Mouse (Mus musculus) hindbrain, embryonic 16.5 days (tissue): ENCODE measurements around the gene Itsn2. TPM values are rescaled to one million over a fixed set of nuclear protein-coding genes. Genes with fewer than 3 reads are reported as not detected.

ENCODE experiments used
- ATAC-seq: fragments of 200-750 bp; cut with Nextera tagmentation; 2 replicates; pipeline ENCODE4 v1.8.0; 2017; ENCODE audit warnings: moderate TSS enrichment, moderate library complexity
- H3K27ac ChIP-seq: fragments of 300-500 bp; sonication (generic); 2 replicates; pipeline ENCODE4 v1.5.1; 2014; ENCODE audit warnings: low read depth, mild to moderate bottlenecking, control low read depth, low read length, moderate library complexity
- H3K27me3 ChIP-seq: fragments of 300-500 bp; sonication (generic); replicated peaks from 2 replicates; pipeline ENCODE4 v1.6.1; 2014; ENCODE audit warnings: low read length; ENCODE audit not compliant: control insufficient read depth, insufficient read depth
- H3K36me3 ChIP-seq: fragments of 300-500 bp; sonication (generic); 2 replicates; pipeline ENCODE4 v1.6.1; 2014; ENCODE audit warnings: mild to moderate bottlenecking, low read length, moderate library complexity, mixed read lengths; ENCODE audit not compliant: control insufficient read depth, insufficient read depth
- H3K4me1 ChIP-seq: fragments of 300-500 bp; sonication (generic); 2 replicates; pipeline ENCODE4 v1.6.1; 2014; ENCODE audit warnings: low read depth, low read length; ENCODE audit not compliant: control insufficient read depth, insufficient read depth
- H3K4me2 ChIP-seq: fragments of 300-500 bp; sonication (generic); 2 replicates; pipeline ENCODE4 v1.6.1; 2014; ENCODE audit warnings: mild to moderate bottlenecking, low read length, control low read depth, moderate library complexity
- H3K4me3 ChIP-seq: fragments of 300-500 bp; sonication (generic); 2 replicates; pipeline ENCODE4 v1.5.1; 2014; ENCODE audit warnings: mild to moderate bottlenecking, low read length, control low read depth, moderate library complexity
- H3K9ac ChIP-seq: fragments of 300-500 bp; sonication (generic); 2 replicates; pipeline ENCODE4 v1.6.1; 2014; ENCODE audit warnings: low read depth, mild to moderate bottlenecking, control low read depth, low read length, moderate library complexity
- H3K9me3 ChIP-seq: fragments of 300-500 bp; sonication (generic); 2 replicates; pipeline ENCODE4 v1.6.1; 2014; ENCODE audit warnings: mild to moderate bottlenecking, low read length, moderate library complexity; ENCODE audit not compliant: control insufficient read depth
- WGBS: fragments of 180-500 bp; shearing (Covaris S2); extraction: QIAGEN DNeasy Blood & Tissue Kit; methylation state at CpG from one replicate; pipeline ENCODE4 v1.1.7; 2014; 5-methylcytosine and 5-hydroxymethylcytosine counted together
- polyA plus RNA-seq: library from polyadenylated mRNA; unstranded; fragments of >200 nt; fragmentation: Nextera tagmentation; extraction: Ambion mirVana; gene quantifications from 2 replicates; pipeline ENCODE4 v1.2.1, GENCODE M21; 2015

The Itsn2 gene
- polyA plus RNA-seq, 1 experiment from 2014 or later, result 24.4 TPM

DNA sequence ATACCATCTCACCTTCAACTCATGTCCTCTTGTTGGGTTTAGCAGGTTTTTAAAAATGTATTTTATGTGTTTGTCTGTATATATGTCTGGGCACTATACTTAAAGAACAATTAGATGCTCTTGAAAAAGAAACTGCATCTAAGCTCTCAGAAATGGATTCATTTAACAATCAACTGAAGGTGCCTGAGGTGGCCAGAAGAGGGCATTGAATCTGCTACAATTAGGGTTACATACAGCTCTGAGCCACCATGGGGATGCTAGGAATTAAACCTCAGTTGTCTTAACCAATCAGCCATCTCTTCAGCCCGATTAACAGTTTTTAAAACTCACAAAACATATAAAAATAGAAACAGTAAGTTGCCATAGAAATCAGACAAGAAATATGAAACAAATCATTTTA is 46.0 kb downstream of the Itsn2 start:
- Histone ChIP-seq H3K27me3 (no peaks in the 10 kb centered on the region), H3K9me3 (no peaks in the 10 kb centered on the region), H3K4me3 (no peak overlapping the region), H3K4me2 (no peak overlapping the region), H3K27ac (no peak overlapping the region), H3K36me3 (peaks cover 25% of the 10 kb centered on the region), H3K9ac (no peak overlapping the region), H3K4me1 (no peaks in the 10 kb centered on the region)
- ATAC-seq, result no peak
- WGBS, result 82% methylated on average over 1 of the region's 1 CpGs

- no peaks in the 10 kb centered on the region for H3K4me1 ChIP-seq
- ATAC-seq, result no peak
- no peak overlapping the region for H3K27ac ChIP-seq
- WGBS, result 95% methylated on average over 1 of the region's 1 CpGs
- H3K27me3 ChIP-seq, result no peaks in the 10 kb centered on the region
- no peak overlapping the region for H3K4me2 ChIP-seq
- no peak overlapping the region for H3K9ac ChIP-seq
- no peaks in the 10 kb centered on the region for H3K9me3 ChIP-seq
- H3K36me3 ChIP-seq, result peaks cover 17% of the 10 kb centered on the region
- no peak overlapping the region for H3K4me3 ChIP-seq
Measured at GRCm38 (mm10) chr12:4640737-4641136, 48.3 kb downstream of the Itsn2 start.

- Histone ChIP-seq H3K27ac (no peak overlapping the region), H3K4me2 (no peak overlapping the region), H3K4me3 (no peak overlapping the region), H3K36me3 (peaks cover 21% of the 10 kb centered on the region), H3K4me1 (no peaks in the 10 kb centered on the region), H3K9me3 (no peaks in the 10 kb centered on the region), H3K9ac (no peak overlapping the region), H3K27me3 (no peaks in the 10 kb centered on the region)
- no peak for ATAC-seq
- WGBS, result 90% methylated on average over 2 of the region's 2 CpGs
Measured at GRCm38 (mm10) chr12:4656813-4657212, 64.4 kb downstream of the Itsn2 start.

GRCm38 (mm10) chr12:4664929-4665674 is 72.7 kb downstream of the Itsn2 start:
- H3K4me3 ChIP-seq, result no peak overlapping the region
- H3K27ac ChIP-seq, result no peak overlapping the region
- WGBS, result 80% methylated on average over 7 of the region's 7 CpGs
- peaks cover 14% of the 10 kb centered on the region for H3K36me3 ChIP-seq
- no peaks in the 10 kb centered on the region for H3K27me3 ChIP-seq
- no peak overlapping the region for H3K9ac ChIP-seq
- no peak overlapping the region for H3K4me2 ChIP-seq
- H3K4me1 ChIP-seq, result no peaks in the 10 kb centered on the region
- no peak for ATAC-seq
- no peaks in the 10 kb centered on the region for H3K9me3 ChIP-seq

DNA sequence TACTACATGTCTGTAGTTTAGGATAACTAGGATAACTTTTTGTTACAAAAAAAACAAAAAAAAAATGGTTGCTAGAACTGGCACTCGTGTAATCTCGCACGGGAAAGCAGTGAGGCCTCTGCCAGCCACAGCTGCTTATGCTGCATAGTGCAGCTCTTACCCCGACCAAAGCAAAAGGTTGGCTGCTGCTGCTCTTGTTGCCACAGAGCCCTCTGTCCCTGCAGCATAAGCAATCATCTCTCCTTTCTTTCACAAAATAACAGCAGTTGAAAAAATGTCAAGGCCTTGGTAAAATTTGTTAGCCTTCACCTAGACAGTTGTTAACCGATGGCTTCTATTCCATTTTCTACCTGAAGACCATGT is 73.2 kb downstream of the Itsn2 start:
- Histone ChIP-seq H3K9me3 (no peaks in the 10 kb centered on the region), H3K36me3 (peaks cover 14% of the 10 kb centered on the region), H3K4me1 (no peaks in the 10 kb centered on the region), H3K4me3 (no peak overlapping the region), H3K4me2 (no peak overlapping the region), H3K27me3 (no peaks in the 10 kb centered on the region), H3K9ac (no peak overlapping the region), H3K27ac (no peak overlapping the region)
- no peak for ATAC-seq
- 69% methylated on average over 5 of the region's 5 CpGs for WGBS

DNA sequence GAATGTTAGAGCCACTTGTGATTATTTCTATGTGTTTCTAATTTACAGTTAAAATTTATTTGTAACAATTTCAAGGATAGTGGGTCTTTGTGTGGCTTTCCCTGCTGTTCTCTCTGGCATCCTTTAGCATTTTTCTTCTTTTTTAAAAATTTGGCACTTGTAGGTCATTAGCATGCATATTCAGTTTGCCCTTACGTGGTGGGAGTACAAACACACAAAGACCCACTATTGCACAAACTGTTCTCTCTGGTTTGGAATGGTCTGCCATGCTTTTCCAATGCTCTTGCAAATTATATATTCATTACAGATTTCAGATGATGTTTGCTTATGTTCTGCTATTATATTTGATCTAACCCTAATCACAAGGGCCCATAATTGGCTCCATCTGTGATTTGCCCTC is 83.9 kb downstream of the Itsn2 start:
- Histone ChIP-seq H3K36me3 (peaks cover 15% of the 10 kb centered on the region), H3K4me2 (no peak overlapping the region), H3K4me3 (no peak overlapping the region), H3K27me3 (no peaks in the 10 kb centered on the region), H3K4me1 (no peaks in the 10 kb centered on the region), H3K9me3 (no peaks in the 10 kb centered on the region), H3K9ac (no peak overlapping the region), H3K27ac (no peak overlapping the region)
- WGBS, result 70% methylated on average over 1 of the region's 1 CpGs
- ATAC-seq, result no peak

DNA sequence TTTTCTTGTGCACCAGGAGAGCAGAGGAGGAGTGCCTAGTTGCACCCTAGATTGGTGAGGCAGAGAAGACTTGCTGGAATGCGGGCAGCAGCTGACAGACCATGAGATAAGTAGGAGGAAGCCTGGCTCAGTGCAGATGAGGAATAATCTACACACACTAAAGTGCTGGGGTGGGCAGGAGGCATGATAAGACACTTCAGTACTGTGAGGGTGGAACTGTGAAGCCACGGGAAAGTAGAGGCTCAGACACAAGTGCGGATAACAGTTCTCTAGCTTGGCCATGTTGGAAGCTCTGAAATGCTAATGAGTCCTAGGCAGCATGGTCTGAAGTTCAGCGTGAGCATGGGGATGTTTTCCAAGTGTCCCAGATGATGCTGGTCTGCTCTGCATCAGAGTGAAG is 87.5 kb downstream of the Itsn2 start:
- Histone ChIP-seq H3K9ac (no peak overlapping the region), H3K4me2 (no peak overlapping the region), H3K27me3 (no peaks in the 10 kb centered on the region), H3K27ac (no peak overlapping the region), H3K36me3 (peaks cover 3% of the 10 kb centered on the region; the same call in 1 of the 2 replicates), H3K4me1 (no peaks in the 10 kb centered on the region), H3K4me3 (no peak overlapping the region), H3K9me3 (no peaks in the 10 kb centered on the region)
- 77% methylated on average over 4 of the region's 4 CpGs for WGBS
- no peak for ATAC-seq

DNA sequence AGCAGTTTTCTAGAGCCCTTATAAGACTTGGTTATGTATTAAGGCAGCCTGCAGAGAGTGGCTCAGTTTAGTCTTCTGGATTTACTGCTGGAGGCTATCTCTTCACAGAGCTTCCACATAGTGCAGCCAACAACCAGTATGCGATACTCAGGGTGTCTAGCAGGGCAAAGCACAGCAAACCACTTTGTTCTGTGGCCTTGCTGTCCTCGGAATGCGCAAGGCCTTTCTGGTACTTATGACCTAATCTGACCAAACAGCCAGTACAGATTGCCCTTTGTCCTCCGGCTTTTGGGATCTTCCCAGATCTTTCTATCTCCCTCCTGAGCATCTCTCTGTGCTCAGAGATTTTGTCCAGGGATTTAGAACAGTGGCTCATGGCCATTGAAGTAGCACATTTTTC is 93.0 kb downstream of the Itsn2 start:
- H3K4me1 ChIP-seq, result no peaks in the 10 kb centered on the region
- H3K9ac ChIP-seq, result no peak overlapping the region
- no peak overlapping the region for H3K4me3 ChIP-seq
- H3K27ac ChIP-seq, result no peak overlapping the region
- no peak for ATAC-seq
- WGBS, result 90% methylated on average over 4 of the region's 4 CpGs
- H3K27me3 ChIP-seq, result no peaks in the 10 kb centered on the region
- H3K36me3 ChIP-seq, result peaks cover 4% of the 10 kb centered on the region
- no peaks in the 10 kb centered on the region for H3K9me3 ChIP-seq
- H3K4me2 ChIP-seq, result no peak overlapping the region

GRCm38 (mm10) chr12:4688386-4688785 is 95.9 kb downstream of the Itsn2 start:
- 76% methylated on average over 2 of the region's 2 CpGs for WGBS
- Histone ChIP-seq H3K36me3 (peaks cover 4% of the 10 kb centered on the region), H3K4me2 (no peak overlapping the region), H3K9me3 (no peaks in the 10 kb centered on the region), H3K27me3 (no peaks in the 10 kb centered on the region), H3K27ac (no peak overlapping the region), H3K9ac (no peak overlapping the region), H3K4me1 (no peaks in the 10 kb centered on the region), H3K4me3 (no peak overlapping the region)
- ATAC-seq, result no peak
